Mouse (Mus musculus) pancreas, adult 10 weeks (tissue): ENCODE data around the gene 1700015G11Rik. TPM values are rescaled to one million over a fixed set of nuclear protein-coding genes. Genes with fewer than 3 reads are reported as not detected.

Experiments
- polyA plus RNA-seq: library from polyadenylated mRNA; stranded (reverse); fragments of 350-450 nt; fragmentation: Illumina TruSeq; extraction: RNeasy Lipid Tissue Mini Kit (QIAGEN cat#74804); gene quantifications from one replicate; pipeline ENCODE4 v1.2.3, GENCODE M21; 2015; ENCODE audit warnings: low read depth, low replicate concordance; ENCODE audit not compliant: insufficient read depth

The 1700015G11Rik gene
- not detected for polyA plus RNA-seq

DNA sequence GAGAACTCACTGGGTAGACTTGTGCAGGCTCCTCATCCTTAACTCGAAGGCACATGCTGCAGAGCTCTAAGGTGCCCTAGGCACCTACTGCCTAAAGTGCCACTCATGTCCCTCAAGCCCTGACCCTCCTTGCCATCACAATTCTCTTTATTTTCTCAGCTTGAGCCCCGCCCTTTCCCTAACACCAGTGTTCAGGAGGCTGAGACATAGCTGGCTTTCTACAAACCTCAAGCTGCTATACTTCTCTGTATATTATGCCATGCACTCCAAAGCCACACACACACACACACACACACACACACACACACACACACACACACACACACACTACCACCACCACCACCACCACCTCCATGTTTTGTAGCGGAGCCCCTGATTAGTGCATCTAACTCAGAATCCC, at the start of gene 1700015G11Rik:
TSS of gene 1700015G11Rik (minus strand) at position 101 of the 400 bp plus-strand sequence.

DNA sequence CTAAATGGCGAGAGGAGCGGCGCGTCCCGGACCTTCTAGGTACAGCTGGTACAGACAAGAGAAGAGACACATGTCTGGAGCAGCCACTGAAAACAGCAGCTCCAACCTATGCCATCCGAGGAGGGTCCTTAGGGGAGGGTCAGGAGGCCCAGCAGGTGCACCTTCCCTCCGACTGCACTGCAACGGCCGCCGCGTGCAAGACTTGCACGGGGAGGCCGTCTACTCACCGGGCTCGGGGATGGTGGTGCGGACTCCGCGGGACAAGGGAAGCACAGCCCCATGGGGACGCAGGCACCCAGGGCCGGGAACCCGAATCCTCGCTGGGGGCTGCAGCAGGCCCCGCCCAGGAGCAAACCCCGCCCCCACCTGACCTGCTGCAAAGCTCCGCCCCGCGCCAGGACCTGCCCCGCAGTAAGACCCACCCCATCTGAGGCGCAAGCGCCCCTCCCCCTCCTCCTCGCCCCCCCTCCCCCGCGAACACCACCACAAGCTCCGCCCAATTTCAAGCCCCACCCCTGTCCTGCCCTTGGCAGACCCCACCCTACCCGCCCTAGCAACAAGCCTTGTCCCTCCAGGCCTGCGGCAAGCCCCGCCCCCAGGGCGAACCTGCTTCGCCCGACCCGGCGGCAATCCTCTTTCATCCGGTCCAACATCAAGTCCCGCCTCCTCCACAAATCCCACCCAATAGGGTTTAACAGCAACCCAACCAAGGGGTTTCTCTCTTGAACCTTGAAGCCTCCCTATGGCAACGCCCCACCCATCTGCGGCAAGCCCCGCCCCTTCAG, 9.8 kb downstream of the 1700015G11Rik start, which contains the start of gene Svip:
TSS of gene Svip (minus strand) at position 508 of the 785 bp plus-strand sequence.

Other genes starting within 250 kb of the 1700015G11Rik start
- gene Gas2, start 153.7 kb downstream of the 1700015G11Rik start, polyA plus RNA-seq: 2.4 TPM
- 0.50 TPM for gene Fancf, start 153.5 kb downstream of the 1700015G11Rik start, polyA plus RNA-seq
- gene Svip, start 9.7 kb downstream of the 1700015G11Rik start, polyA plus RNA-seq: 5.7 TPM